Comparison of ENCODE assay signal across 18 mouse cellular contexts in genomic region chr8:43260961-43261360, GRCm38 (mm10). TPM values are rescaled to one million over a fixed set of nuclear protein-coding genes. Genes with fewer than 3 reads are reported as not detected.
"Had no signal": no experiment of that assay in that cellular context is flagged by ENCODE, and none has a peak within 500 bp of the region (broad histone marks: within the 10 kb centered on the region; RNA-seq: fewer than 3 reads in every experiment).

No protein-coding gene starts in this region.

- H3K27ac ChIP-seq: midbrain, embryonic 10.5 days; midbrain, embryonic 13.5 days; midbrain, embryonic 15.5 days; neural tube, embryonic 12.5 days; stomach, embryonic 15.5 days; stomach, postnatal 0 days had no signal

- DNase-seq: lung, adult 18-20 months; lung, embryonic 14.5 days; lung, postnatal 10 days; lung, postnatal 4 days; right cerebral cortex, postnatal 14 days; thymus, adult 2 months; thymus, postnatal 25 days; thymus, postnatal 4 days had no signal

- H3K27me3 ChIP-seq: midbrain, embryonic 13.5 days; midbrain, embryonic 15.5 days; neural tube, embryonic 12.5 days; stomach, embryonic 15.5 days had no signal

- H3K9me3 ChIP-seq: midbrain, embryonic 10.5 days; midbrain, embryonic 13.5 days; midbrain, embryonic 15.5 days; neural tube, embryonic 12.5 days; stomach, embryonic 15.5 days had no signal

- H3K4me2 ChIP-seq: lung, embryonic 14.5 days; midbrain, embryonic 13.5 days; midbrain, embryonic 15.5 days; neural tube, embryonic 12.5 days; stomach, embryonic 15.5 days had no signal

- H3K4me3 ChIP-seq: midbrain, embryonic 10.5 days; midbrain, embryonic 13.5 days; midbrain, embryonic 15.5 days; neural tube, embryonic 12.5 days; stomach, embryonic 15.5 days had no signal

- H3K4me1 ChIP-seq: midbrain, embryonic 10.5 days; midbrain, embryonic 13.5 days; midbrain, embryonic 15.5 days; neural tube, embryonic 12.5 days; stomach, embryonic 15.5 days had no signal

- H3K36me3 ChIP-seq: midbrain, embryonic 10.5 days; midbrain, embryonic 13.5 days; midbrain, embryonic 15.5 days; neural tube, embryonic 12.5 days; stomach, embryonic 15.5 days had no signal

- H3K9ac ChIP-seq: lung, embryonic 14.5 days; midbrain, embryonic 13.5 days; midbrain, embryonic 15.5 days; neural tube, embryonic 12.5 days; stomach, embryonic 15.5 days had no signal

- ATAC-seq: midbrain, embryonic 13.5 days; midbrain, embryonic 15.5 days had no signal

RNA-seq across cellular contexts. Expression of gene Zfp42, which starts 45.8 kb away (rescaled TPM):
- polyA plus RNA-seq: lung, embryonic 14.5 days; lung, embryonic 16.5 days; midbrain, embryonic 13.5 days; midbrain, embryonic 15.5 days; midbrain, postnatal 0 days; neural tube, embryonic 12.5 days; neural tube, embryonic 14.5 days; spleen, adult 2 months; stomach, embryonic 15.5 days; thymus, adult 2 months had no signal
